Mouse (Mus musculus) bone marrow macrophage, adult 2 months (primary cell): ENCODE measurements around the gene Akap13. TPM values are rescaled to one million over a fixed set of nuclear protein-coding genes. Genes with fewer than 3 reads are reported as not detected.
A peak's percentile ranks its signal among the peaks of the same experiment; 100 is the strongest.

Experiments
- H3K27ac ChIP-seq: 2 replicates; pipeline ENCODE4 v1.5.1; 2012; ENCODE audit warnings: low read depth, low read length; ENCODE audit not compliant: insufficient read depth
- H3K4me1 ChIP-seq: 2 replicates; pipeline ENCODE4 v1.6.1; 2012; ENCODE audit warnings: low read length; ENCODE audit not compliant: control insufficient read depth, insufficient read depth
- H3K4me3 ChIP-seq: 2 replicates; pipeline ENCODE4 v1.5.1; 2012; ENCODE audit warnings: mild to moderate bottlenecking, low read length, moderate library complexity; ENCODE audit not compliant: insufficient read depth
- CTCF ChIP-seq: IDR thresholded peaks from 2 replicates; pipeline ENCODE4 v1.5.1; 2012; ENCODE audit warnings: low read depth, mild to moderate bottlenecking, low read length, moderate library complexity
- POLR2A ChIP-seq: IDR thresholded peaks from 2 replicates; pipeline ENCODE4 v1.6.1; 2012; ENCODE audit warnings: mild to moderate bottlenecking, low read depth, low read length, borderline replicate concordance
- polyA plus RNA-seq: library from polyadenylated mRNA; stranded (reverse); fragments of >200 nt; gene quantifications from 2 replicates; pipeline ENCODE4 v1.2.4, GENCODE M21; 2012; ENCODE audit not compliant: missing spikeins, insufficient read depth, insufficient read length

The Akap13 gene
- polyA plus RNA-seq, 1 experiment, result 58.4 TPM

DNA sequence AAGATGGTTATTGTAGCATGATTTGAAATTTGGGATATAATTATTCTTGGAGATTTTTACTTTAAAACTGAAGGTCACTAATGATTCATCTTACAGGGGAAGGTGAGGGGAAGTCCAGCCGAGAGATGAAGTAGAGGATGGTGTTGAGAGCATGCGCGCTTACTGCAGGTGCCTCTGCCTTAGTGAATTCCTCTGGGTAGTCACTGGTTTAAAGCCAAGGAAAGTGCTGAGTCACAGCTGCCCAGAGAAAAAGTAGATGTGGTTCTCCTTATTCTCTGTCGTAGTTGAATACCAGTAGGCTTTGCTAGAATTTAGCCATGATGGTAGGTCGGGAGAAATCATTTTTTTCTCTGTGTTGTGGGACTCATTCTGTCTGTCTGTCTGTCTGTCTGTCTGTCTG, 132.4 kb downstream of the Akap13 start:
- TF ChIP-seq POLR2A (no peak), CTCF (no peak)
- H3K27ac ChIP-seq, result peak overlapping the region; percentile 64
- H3K4me3 ChIP-seq, result no peak overlapping the region
- peaks cover 28% of the 10 kb centered on the region for H3K4me1 ChIP-seq

DNA sequence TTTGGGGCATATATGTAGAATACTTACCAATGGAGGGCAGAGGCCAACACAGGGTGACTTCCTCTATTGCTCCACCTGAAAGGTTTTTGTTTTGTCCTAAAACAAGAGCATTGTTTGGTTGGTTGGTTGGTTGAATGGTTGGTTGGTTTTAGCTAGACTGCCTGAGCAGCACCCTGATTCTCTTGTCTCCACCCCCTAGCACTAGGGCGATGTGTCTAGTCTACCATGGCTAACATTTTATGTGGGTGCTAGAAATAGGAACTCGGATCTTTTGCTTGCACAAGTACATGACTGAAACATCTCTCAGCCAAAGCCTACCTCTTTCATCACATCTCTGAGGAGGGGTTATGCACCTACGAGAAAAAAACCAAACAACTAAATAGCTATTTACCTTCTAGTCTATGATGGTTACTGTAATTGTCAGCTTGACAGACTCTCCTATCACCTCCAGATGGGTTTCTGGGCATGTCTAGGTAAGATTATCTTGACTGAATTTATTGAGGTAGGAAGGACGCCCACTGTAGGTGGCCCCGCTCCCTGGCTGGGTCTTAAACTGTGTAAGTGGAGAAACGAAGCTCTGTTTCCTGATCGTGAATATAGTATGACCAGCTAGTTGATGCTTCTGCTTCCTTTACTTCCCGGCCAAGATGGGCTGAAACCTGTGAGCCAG, 134.1 kb downstream of the Akap13 start:
- TF ChIP-seq POLR2A (no peak), CTCF (no peak)
- peaks cover 28% of the 10 kb centered on the region for H3K4me1 ChIP-seq
- H3K27ac ChIP-seq, result no peak overlapping the region
- no peak overlapping the region for H3K4me3 ChIP-seq

DNA sequence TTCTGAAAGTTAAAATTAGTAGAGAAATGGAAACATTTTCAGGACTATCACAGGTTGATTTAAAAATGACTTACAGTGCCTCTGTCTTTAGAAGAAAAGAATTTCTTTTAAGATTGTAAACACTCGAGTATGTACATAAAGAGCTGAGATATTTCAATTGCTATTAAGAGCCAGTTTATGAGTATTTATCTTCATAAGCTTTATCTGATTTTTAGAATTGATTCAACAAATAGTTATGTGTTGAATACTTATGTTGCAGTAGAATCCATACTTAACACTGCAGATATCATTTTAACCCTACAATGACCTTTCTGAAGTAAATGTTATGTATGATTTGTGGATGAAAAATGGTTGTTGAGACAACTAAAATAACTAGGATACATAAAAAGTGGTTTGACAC, 136.6 kb downstream of the Akap13 start:
- H3K4me1 ChIP-seq, result peaks cover 34% of the 10 kb centered on the region
- TF ChIP-seq CTCF (no peak), POLR2A (no peak)
- H3K27ac ChIP-seq, result no peak overlapping the region
- no peak overlapping the region for H3K4me3 ChIP-seq

DNA sequence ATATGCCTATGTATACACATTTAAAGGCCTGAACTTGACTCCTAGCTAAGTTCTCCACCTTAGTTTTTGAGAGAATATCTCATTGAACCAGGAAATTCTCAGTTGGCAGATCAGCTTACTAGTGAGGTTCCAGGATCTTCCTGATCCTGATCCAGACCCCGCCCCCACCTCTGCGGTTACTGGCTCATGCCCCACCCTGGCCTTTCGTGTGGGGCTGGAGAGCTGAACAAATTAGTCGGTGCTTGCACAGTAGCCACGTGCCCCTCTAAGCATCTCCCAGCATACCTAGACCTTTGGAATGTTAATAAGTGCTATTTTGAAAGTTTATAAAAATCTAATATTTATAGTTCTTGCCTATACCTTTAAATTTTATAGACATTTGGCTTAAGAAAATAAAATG, 139.5 kb downstream of the Akap13 start:
- no peak overlapping the region for H3K27ac ChIP-seq
- peaks cover 12% of the 10 kb centered on the region for H3K4me1 ChIP-seq
- TF ChIP-seq CTCF (no peak), POLR2A (no peak)
- no peak overlapping the region for H3K4me3 ChIP-seq

DNA sequence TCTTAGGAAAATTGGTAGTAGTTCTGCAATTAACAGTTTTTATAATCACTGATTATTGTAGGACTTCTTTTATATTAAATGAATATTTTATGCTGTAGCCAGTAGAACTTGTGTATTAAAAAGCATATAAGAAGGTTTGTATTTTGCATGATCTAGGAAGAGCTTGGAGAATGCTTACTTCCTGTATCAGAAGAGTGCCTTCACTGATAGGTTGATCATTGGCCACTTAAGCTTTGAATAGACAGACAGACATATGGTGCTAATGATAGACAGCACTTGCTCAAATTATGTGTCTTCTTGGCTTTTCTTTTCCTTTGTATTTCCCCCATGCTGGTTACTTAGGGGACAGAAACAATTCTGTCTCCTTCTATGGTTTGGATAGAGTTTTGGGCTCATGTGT, 139.9 kb downstream of the Akap13 start:
- no peak overlapping the region for H3K4me3 ChIP-seq
- TF ChIP-seq CTCF, result no peak
- no peak for TF ChIP-seq POLR2A
- H3K4me1 ChIP-seq, result peaks cover 12% of the 10 kb centered on the region
- no peak overlapping the region for H3K27ac ChIP-seq

DNA sequence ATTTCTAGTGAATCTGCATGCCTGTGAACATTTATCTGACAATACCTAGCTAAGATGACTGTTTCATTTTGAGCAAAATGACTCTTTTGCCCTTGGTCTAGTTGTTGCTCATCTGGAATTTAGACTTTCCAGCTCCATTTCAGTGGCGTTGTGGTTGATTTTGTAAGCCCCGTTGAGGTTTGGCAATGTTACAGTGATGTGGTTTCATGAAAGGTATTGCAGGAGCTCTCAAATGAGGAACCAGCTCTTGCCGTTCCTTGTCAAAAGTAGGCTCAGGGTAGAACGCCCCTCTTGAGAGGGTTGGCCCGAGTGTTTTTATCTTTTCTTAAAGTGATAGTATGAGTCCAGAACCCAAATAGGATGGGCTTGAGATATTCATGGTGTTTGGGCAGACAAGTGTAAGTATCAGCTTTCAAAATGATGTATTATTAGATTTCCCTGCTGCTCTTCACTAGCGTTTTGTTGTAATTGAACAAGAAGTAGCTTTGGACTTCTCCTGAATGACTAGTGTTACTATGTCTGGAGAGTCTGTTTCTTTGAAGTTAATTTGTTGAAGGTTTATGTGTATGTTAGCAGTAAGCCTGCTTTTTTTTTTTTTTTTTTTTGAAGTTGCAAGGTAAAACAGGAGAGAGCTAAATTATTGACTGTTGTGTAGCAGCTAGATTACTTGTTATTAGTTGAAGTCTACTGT, 140.9 kb downstream of the Akap13 start:
- TF ChIP-seq CTCF (no peak), POLR2A (no peak)
- H3K4me3 ChIP-seq, result no peak overlapping the region
- H3K4me1 ChIP-seq, result peaks cover 12% of the 10 kb centered on the region
- H3K27ac ChIP-seq, result no peak overlapping the region

DNA sequence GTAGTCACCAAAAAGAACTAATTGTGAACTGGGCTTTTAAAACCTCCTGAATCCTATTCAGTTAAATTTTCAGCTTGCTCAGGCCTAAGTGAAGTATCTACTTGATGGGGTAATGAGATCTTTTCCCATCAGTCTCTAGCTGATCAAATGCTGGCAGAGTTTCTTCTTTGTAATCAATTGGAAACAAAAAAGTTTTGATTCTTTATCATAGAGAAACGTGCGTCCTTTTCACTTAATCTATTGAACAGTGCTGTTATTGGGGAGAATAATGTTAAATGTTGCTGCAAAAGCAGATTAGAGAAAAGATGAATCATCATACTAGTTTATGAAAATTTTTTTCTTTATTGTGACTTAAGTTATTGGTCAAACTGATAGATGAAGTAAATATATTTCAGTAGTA, 142.5 kb downstream of the Akap13 start:
- Histone ChIP-seq H3K4me1 (peaks cover 12% of the 10 kb centered on the region), H3K27ac (no peak overlapping the region), H3K4me3 (no peak overlapping the region)
- no peak for TF ChIP-seq CTCF
- no peak for TF ChIP-seq POLR2A

DNA sequence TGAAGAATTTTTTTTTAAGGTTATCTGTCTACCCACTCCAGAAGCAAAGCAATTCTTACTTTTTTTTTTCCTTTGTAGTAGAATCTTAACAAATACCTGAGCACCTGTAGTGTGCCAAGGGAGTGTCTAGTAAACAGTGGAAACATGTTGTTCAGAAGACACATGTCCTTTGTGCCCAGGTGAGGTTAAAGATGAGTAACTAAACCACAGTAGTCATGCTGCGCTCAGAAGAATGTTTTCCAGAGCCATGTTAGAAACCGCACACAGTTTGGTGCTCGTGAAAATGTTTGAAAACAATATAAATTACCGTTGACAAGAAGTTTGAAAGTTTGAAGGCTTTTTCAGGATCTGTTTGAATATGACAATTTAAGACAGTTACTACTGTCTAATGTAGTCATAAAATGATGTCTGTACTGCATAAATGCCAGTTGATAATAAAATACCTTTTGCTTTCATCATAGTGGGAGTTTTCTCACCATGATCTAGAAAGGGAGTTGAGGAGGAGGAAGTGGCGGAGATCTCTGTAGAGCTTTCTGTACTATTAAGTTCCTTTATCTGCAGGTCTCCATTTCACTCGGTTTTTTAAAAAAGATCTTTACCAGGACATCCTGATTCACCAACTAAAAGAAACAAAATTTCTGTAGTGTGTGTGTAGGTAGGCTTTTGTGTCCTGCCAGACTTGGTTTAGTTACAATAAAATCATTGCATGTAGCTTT, 145.2 kb downstream of the Akap13 start:
- no peak overlapping the region for H3K4me3 ChIP-seq
- no peak overlapping the region for H3K27ac ChIP-seq
- H3K4me1 ChIP-seq, result peaks cover 7% of the 10 kb centered on the region
- TF ChIP-seq POLR2A (no peak), CTCF (no peak)

DNA sequence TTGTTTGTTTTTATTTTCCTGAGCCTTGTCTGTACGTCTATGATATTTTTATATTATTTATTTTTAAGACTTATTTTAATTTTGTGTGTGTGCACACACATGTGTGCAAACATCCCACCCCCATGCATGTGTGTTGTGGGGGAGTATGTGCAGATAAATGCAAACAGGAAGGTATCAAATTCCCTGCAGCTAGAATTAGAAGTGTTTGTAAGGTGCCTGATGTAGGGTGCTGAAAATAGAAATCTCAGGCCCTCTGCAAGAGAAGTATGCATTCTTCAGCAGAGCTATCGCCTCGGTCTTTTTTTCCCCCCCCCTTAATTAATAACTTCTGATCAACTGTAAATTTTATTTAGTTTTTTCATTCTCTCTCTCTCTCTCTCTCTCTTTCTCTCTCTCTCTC, 151.9 kb downstream of the Akap13 start:
- Histone ChIP-seq H3K27ac (no peak overlapping the region), H3K4me3 (no peak overlapping the region), H3K4me1 (peaks cover 26% of the 10 kb centered on the region)
- no peak for TF ChIP-seq CTCF
- no peak for TF ChIP-seq POLR2A

DNA sequence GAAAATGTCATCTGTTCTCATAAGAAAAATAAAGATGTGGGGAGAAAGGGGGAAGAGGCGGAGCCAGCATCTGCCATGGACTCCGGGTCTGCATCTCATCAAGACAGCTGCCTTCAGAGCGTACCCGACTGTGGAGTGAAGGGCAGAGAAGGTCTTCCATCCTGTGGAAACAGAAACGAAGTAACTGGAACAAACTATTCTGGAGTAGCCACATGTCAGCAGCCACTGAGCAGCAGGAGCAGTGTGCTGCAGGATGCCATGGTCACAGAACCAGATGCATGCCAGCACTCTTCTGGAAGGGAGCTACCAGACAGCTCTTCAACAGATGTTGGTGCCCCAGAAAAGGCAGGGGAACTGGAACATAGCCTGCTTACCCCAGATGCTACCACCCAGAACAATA, 153.4 kb downstream of the Akap13 start:
- TF ChIP-seq CTCF (no peak), POLR2A (no peak)
- Histone ChIP-seq H3K27ac (no peak overlapping the region), H3K4me1 (peaks cover 34% of the 10 kb centered on the region), H3K4me3 (no peak overlapping the region)
